Mouse (Mus musculus): ENCODE results near the gene Bmt2.

DNA sequence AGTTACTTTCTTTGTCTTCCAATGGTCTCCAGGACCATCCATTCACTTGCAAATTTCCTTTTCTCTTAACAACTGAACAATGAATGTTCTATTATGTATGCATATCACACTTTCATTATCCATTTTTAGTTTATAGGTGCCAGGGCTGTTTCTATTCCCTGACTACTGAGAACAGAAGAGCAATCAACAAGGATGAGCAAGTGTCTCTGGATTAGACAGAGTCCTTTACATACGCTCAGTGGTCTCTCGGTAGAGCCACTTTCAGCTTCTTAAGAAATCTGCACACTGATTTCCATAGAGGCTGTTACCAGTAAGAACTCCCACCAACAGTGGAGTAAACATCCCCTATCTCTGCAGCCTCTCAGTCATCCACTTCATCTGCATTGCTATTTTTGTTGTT lies 19.8 kb downstream of the Bmt2 start:
- TF ChIP-seq CTCF (IDR thresholded peaks at IDR 0.05; ENCODE audit: control insufficient read depth, insufficient read depth, insufficient replicate concordance, low read depth, low read length) (no peak), POLR2A (IDR thresholded peaks at IDR 0.05; ENCODE audit: control insufficient read depth, low read depth, low read length) (no peak)

Data from testis, adult 2 months (tissue).